Mouse (Mus musculus) heart, embryonic 15.5 days (tissue): ENCODE measurements at regions not wholly inside any gene's neighbourhood (a gene's known extent, or its start where the extent isn't known, plus 50 kb on each side); places are given as distances from the start of the nearest gene placed in this dataset.
"Not testable (repeated sequence)": the region's sequence is repeated elsewhere in the genome, so short reads cannot be mapped to it uniquely, and the experiment has no call there.

ENCODE experiments used
- ATAC-seq: fragments of 200-750 bp; cut with Nextera tagmentation; replicated peaks from 2 replicates; pipeline ENCODE4 v1.8.0; 2017; ENCODE audit warnings: low read depth, moderate TSS enrichment; ENCODE audit not compliant: insufficient number of reproducible peaks, insufficient read depth, low FRiP score
- H3K27ac ChIP-seq: fragments of 300-500 bp; sonication (generic); 2 replicates; pipeline ENCODE4 v1.5.1; 2015; ENCODE audit warnings: mild to moderate bottlenecking, inconsistent platforms
- H3K27me3 ChIP-seq: fragments of 300-500 bp; sonication (generic); 2 replicates; pipeline ENCODE4 v1.6.1; 2015; ENCODE audit warnings: inconsistent platforms
- H3K36me3 ChIP-seq: fragments of 300-500 bp; sonication (generic); 2 replicates; pipeline ENCODE4 v1.6.1; 2015; ENCODE audit warnings: mild to moderate bottlenecking, inconsistent platforms
- H3K4me1 ChIP-seq: fragments of 300-500 bp; sonication (generic); replicated peaks from 2 replicates; pipeline ENCODE4 v1.6.1; 2015; ENCODE audit warnings: inconsistent platforms
- H3K4me2 ChIP-seq: fragments of 300-500 bp; sonication (generic); 2 replicates; pipeline ENCODE4 v1.6.1; 2015; ENCODE audit warnings: inconsistent platforms, mild to moderate bottlenecking, moderate library complexity
- H3K4me3 ChIP-seq: fragments of 300-500 bp; sonication (generic); 2 replicates; pipeline ENCODE4 v1.5.1; 2015; ENCODE audit warnings: mild to moderate bottlenecking, inconsistent platforms
- H3K9ac ChIP-seq: fragments of 300-500 bp; sonication (generic); 2 replicates; pipeline ENCODE4 v1.6.1; 2015; ENCODE audit warnings: mild to moderate bottlenecking, inconsistent platforms
- H3K9me3 ChIP-seq: fragments of 300-500 bp; sonication (generic); replicated peaks from 2 replicates; pipeline ENCODE4 v1.6.1; 2016; ENCODE audit warnings: inconsistent platforms
- WGBS: fragments of 180-500 bp; shearing (Covaris S2); methylation state at CpG from one replicate; pipeline ENCODE4 v1.1.7; 2015; ENCODE audit warnings: mixed read lengths; 5-methylcytosine and 5-hydroxymethylcytosine counted together

- H3K9ac ChIP-seq, ATAC-seq, H3K27me3 ChIP-seq, H3K4me3 ChIP-seq, H3K27ac ChIP-seq, H3K4me1 ChIP-seq, H3K36me3 ChIP-seq, H3K9me3 ChIP-seq, H3K4me2 ChIP-seq: not testable (repeated sequence)
- WGBS = 69% methylated on average over 2 of the region's 2 CpGs
These were observed 67.7 kb downstream of the Sult1c2 start for GRCm38 (mm10) chr17:53778411-53778810.

GRCm38 (mm10) chr17:53760911-53761310 lies 71.8 kb upstream of the Sgo1 start:
- no peak for ATAC-seq
- Histone ChIP-seq H3K4me1 (no peaks in the 10 kb centered on the region), H3K27me3 (no peaks in the 10 kb centered on the region), H3K9me3 (no peaks in the 10 kb centered on the region), H3K4me3 (no peak overlapping the region), H3K9ac (no peak overlapping the region), H3K4me2 (no peak overlapping the region), H3K27ac (no peak overlapping the region), H3K36me3 (no peaks in the 10 kb centered on the region)

DNA sequence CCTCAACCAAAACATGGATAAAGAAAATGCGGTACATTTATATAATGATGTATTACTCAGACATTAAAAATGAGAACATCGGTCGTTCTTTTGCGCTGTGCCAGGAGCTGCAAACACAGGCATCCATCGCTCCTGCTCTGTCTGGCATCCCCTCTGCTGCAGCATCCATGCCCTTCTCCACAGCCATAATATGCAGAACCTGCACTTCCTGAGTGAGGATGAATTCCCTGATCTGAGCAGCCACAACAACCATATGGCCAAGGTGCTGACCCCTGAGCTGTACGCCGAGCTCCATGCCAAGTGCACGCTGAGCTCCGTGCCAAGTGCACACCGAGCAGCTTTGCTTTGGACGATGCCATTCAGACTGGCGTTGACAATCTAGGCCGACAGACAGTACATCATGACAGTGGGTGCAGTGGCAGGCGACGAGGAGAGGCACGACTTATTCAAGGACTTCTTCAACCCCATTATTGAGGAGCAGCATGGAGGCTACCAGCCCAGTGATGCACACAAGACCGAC lies 56.9 kb upstream of the Sgo1 start:
- H3K9me3 ChIP-seq = no peaks in the 10 kb centered on the region
- no peak overlapping the region for H3K27ac ChIP-seq
- WGBS = 88% methylated on average over 17 of the region's 17 CpGs
- H3K4me1 ChIP-seq = no peaks in the 10 kb centered on the region
- no peak overlapping the region for H3K9ac ChIP-seq
- H3K36me3 ChIP-seq = no peaks in the 10 kb centered on the region
- 0 out of 2 replicates have a peak, but pooled peaks have one; percentile 10 for ATAC-seq
- H3K4me2 ChIP-seq = no peak overlapping the region
- H3K4me3 ChIP-seq = no peak overlapping the region
- no peaks in the 10 kb centered on the region for H3K27me3 ChIP-seq
